Mouse (Mus musculus): ENCODE measurements around the gene Wdr93. TPM values are rescaled to one million over a fixed set of nuclear protein-coding genes. Genes with fewer than 3 reads are reported as not detected.

Gene Wdr93
- polyA plus RNA-seq, 1 experiment from 2014 or later: 0.17 TPM

DNA sequence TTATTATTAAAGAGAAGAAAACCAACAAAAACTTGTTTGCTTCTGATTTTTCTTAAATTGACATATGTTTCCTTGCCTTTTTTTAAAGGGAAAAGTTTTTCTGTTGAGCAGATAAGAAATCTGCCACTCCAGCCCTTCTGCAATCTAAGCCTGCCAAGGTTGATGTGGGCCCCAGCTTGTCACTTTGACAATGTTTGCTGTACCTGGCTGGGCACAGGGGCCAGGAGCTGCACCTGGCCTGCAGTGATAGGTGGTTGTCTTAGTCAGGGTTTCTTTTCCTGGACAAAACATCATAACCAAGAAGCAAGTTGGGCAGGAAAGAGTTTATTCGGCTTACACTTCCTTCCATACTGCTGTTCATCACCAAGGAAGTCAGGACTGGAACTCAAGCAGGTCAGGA, 70.4 kb downstream of the Wdr93 start:
- Histone ChIP-seq H3K9me3 (ENCODE audit: low read depth, low read length) (no peaks in the 10 kb centered on the region), H3K4me3 (ENCODE audit: low read depth, low read length) (no peak overlapping the region), H3K27ac (ENCODE audit: low read depth) (no peak overlapping the region)

DNA sequence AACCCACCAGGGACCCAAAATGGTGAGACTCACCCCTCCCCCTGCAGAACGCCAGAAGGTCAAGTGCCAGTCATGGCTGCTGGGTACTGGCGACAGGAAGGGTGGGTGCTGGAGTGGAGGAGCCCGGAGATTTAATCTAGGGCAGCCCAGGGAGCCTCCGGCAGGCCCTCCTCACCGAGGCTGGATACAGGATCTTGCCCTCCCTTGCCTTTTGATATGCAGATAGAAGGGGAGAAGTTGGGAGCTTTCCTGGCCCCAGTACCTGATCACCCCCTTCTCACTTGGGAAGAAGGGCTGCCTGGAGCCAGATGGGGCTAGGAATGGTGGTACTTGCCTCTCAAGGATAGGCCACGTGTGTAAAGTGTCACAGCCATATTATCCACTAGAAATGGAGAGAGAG, 75.4 kb downstream of the Wdr93 start:
- H3K27me3 ChIP-seq (ENCODE audit: insufficient read depth, low read length): no peaks in the 10 kb centered on the region
- H3K9ac ChIP-seq: no peak overlapping the region
- no peak overlapping the region for H3K27ac ChIP-seq (ENCODE audit: low read depth)
- no peaks in the 10 kb centered on the region for H3K4me1 ChIP-seq (ENCODE audit: insufficient read depth)
- no peak overlapping the region for H3K4me2 ChIP-seq
- H3K36me3 ChIP-seq (ENCODE audit: insufficient read depth): no peaks in the 10 kb centered on the region
- ATAC-seq (ENCODE audit: insufficient read depth) (no peak), DNase-seq (no peak)
- no peak overlapping the region for H3K4me3 ChIP-seq (ENCODE audit: low read depth, low read length)
- 3% methylated on average over 6 of the region's 6 CpGs for WGBS
- no peaks in the 10 kb centered on the region for H3K9me3 ChIP-seq (ENCODE audit: low read depth, low read length)
- no peak for TF ChIP-seq CTCF (IDR thresholded peaks at IDR 0.05; ENCODE audit: low read depth)

More for the DNA sequence above, 70.4 kb downstream of the Wdr93 start:
- no peak overlapping the region for H3K4me2 ChIP-seq
- 72% methylated on average over 1 of the region's 1 CpGs for WGBS
- peaks cover 26% of the 10 kb centered on the region for H3K27me3 ChIP-seq (ENCODE audit: insufficient read depth, low read length)
- H3K4me1 ChIP-seq (ENCODE audit: insufficient read depth): no peaks in the 10 kb centered on the region
- H3K9ac ChIP-seq: no peak overlapping the region
- no peak for ATAC-seq (ENCODE audit: insufficient read depth)
- no peak for DNase-seq
- no peak for TF ChIP-seq CTCF (IDR thresholded peaks at IDR 0.05; ENCODE audit: low read depth)
- H3K36me3 ChIP-seq (ENCODE audit: insufficient read depth): no peaks in the 10 kb centered on the region

DNA sequence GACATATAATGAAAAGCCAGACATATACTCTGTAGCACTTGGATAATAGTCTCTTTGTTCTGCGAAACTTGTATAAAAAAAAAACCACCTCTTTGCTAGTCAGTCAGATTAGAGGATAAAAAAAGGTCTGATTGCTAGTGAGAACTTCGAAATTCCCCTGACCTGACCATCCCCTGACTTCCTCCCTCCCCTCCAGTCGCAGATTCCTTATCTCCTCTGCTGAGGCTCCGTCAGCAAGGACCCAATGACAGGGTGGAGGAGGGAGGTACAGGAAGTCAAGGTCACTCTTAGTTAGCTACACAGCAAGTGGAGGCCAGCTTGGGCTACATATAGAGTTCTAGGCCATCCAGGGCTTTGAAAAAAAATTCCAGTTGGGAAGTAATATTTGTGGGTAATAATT, 76.6 kb downstream of the Wdr93 start:
- WGBS: 19% methylated on average over 4 of the region's 4 CpGs
- H3K36me3 ChIP-seq (ENCODE audit: insufficient read depth): no peaks in the 10 kb centered on the region
- H3K9me3 ChIP-seq (ENCODE audit: low read depth, low read length): no peaks in the 10 kb centered on the region
- no peaks in the 10 kb centered on the region for H3K27me3 ChIP-seq (ENCODE audit: insufficient read depth, low read length)
- H3K4me3 ChIP-seq (ENCODE audit: low read depth, low read length): no peak overlapping the region
- no peaks in the 10 kb centered on the region for H3K4me1 ChIP-seq (ENCODE audit: insufficient read depth)
- TF ChIP-seq CTCF (IDR thresholded peaks at IDR 0.05; ENCODE audit: low read depth): no peak
- H3K9ac ChIP-seq: no peak overlapping the region
- H3K27ac ChIP-seq (ENCODE audit: low read depth): no peak overlapping the region
- DNase-seq (no peak), ATAC-seq (ENCODE audit: insufficient read depth) (no peak)
- no peak overlapping the region for H3K4me2 ChIP-seq

DNA sequence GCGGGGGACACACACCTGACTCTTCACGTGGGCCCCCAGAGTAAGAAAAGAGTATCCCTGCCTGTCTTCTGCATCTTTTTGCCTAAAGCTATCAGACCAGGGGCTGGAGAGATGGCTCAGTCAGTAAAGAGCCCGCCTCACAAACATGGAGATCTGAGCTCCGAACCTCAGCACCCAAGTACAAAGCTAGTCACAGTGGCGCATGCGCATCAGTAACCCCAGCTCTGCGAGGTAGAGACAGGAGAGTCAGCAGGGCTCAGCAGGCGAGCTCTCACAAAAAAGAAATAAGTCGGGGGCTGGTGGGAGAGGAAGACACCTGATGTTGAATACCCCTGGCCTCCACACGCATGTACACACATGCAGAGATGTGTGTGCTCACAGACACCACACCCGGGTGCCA, 77.0 kb downstream of the Wdr93 start:
- Histone ChIP-seq H3K27me3 (ENCODE audit: insufficient read depth, low read length) (no peaks in the 10 kb centered on the region), H3K4me2 (no peak overlapping the region), H3K4me1 (ENCODE audit: insufficient read depth) (no peaks in the 10 kb centered on the region), H3K27ac (ENCODE audit: low read depth) (no peak overlapping the region), H3K36me3 (ENCODE audit: insufficient read depth) (no peaks in the 10 kb centered on the region), H3K4me3 (ENCODE audit: low read depth, low read length) (no peak overlapping the region), H3K9me3 (ENCODE audit: low read depth, low read length) (no peaks in the 10 kb centered on the region), H3K9ac (no peak overlapping the region)
- no peak for DNase-seq
- no peak for ATAC-seq (ENCODE audit: insufficient read depth)
- TF ChIP-seq CTCF (IDR thresholded peaks at IDR 0.05; ENCODE audit: low read depth): no peak
- WGBS: 46% methylated on average over 11 of the region's 11 CpGs

DNA sequence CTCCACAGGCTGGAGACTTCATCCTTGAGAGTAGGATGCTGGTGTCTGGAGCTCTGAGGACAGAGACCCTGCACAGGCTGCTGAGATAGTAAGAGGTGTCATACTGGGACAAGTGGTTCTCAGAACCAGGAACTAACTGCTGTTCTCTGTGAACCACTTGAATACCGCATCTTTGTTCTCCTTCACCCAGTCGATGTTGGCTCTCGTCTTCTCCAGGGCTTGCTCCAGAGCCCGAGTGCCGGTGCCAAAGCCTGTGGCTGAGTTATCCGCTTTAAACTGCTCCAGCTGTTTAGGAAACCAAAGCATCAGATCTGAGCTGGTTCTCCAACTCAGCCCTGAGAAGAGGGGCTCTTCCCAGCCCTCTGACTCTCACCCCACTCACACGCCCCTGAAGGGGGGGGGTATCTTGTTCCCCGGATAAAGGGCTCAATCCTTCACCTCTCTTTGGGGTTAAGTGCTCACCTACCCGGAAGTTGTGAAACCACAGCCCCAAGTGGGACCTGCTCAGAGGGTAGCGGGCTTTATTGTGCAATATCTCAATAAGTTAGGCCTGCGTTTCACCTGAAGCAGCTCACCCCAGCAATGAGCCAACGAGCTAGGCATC, 79.2 kb downstream of the Wdr93 start:
- no peak for TF ChIP-seq CTCF (IDR thresholded peaks at IDR 0.05; ENCODE audit: low read depth)
- Histone ChIP-seq H3K36me3 (ENCODE audit: insufficient read depth) (no peaks in the 10 kb centered on the region), H3K4me2 (no peak overlapping the region), H3K4me1 (ENCODE audit: insufficient read depth) (no peaks in the 10 kb centered on the region), H3K27me3 (ENCODE audit: insufficient read depth, low read length) (no peaks in the 10 kb centered on the region), H3K4me3 (ENCODE audit: low read depth, low read length) (no peak overlapping the region), H3K27ac (ENCODE audit: low read depth) (no peak overlapping the region), H3K9me3 (ENCODE audit: low read depth, low read length) (no peaks in the 10 kb centered on the region), H3K9ac (no peak overlapping the region)
- DNase-seq: no peak
- WGBS: 60% methylated on average over 12 of the region's 12 CpGs
- no peak for ATAC-seq (ENCODE audit: insufficient read depth)

DNA sequence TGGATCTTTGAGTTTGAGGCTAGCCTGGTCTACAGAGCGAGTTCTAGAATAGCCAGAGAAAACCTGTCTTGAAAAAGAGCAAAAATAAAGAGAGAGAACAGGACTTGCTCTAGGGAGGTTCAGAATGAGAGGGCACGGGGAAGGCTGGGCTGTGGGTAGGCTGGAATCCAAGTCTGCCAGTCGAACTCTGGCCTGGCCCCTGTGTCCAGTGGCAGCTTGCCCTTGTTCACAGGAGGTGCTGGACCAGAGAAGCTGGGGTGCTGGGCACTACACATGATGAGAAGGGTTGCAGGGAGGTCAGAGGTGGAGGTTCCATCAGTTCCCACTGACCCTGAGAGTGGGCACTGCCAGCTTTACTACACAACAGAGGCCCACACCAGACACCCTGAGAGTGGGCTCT, 85.4 kb downstream of the Wdr93 start:
- H3K9me3 ChIP-seq (ENCODE audit: low read depth, low read length): no peaks in the 10 kb centered on the region
- no peak overlapping the region for H3K27ac ChIP-seq (ENCODE audit: low read depth)
- H3K4me2 ChIP-seq: no peak overlapping the region
- no peaks in the 10 kb centered on the region for H3K36me3 ChIP-seq (ENCODE audit: insufficient read depth)
- ATAC-seq (ENCODE audit: insufficient read depth) (no peak), DNase-seq (no peak)
- no peak overlapping the region for H3K9ac ChIP-seq
- WGBS: 65% methylated on average over 3 of the region's 3 CpGs
- no peak for TF ChIP-seq CTCF (IDR thresholded peaks at IDR 0.05; ENCODE audit: low read depth)
- H3K4me1 ChIP-seq (ENCODE audit: insufficient read depth): no peaks in the 10 kb centered on the region
- H3K4me3 ChIP-seq (ENCODE audit: low read depth, low read length): no peak overlapping the region
- no peaks in the 10 kb centered on the region for H3K27me3 ChIP-seq (ENCODE audit: insufficient read depth, low read length)

DNA sequence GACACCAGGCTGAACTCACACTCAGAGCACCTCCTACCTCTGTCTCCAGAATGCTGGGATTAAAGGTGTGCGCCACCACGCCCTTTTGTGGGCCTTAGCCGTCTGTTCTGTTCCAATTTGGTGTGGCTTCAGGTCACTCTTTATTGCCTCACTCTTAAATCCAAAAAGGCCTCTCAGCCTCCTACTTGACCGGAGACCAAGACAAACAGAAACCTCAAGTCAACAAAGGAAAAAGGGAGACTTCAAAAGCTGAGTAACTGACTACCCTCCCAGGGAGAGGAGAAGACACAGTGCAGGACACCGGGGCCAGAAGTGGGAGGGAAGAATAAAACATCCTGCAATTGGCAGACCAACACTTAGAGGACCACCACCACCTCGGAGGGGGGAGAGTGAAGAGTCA, 88.2 kb downstream of the Wdr93 start:
- Histone ChIP-seq H3K27me3 (ENCODE audit: insufficient read depth, low read length) (no peaks in the 10 kb centered on the region), H3K36me3 (ENCODE audit: insufficient read depth) (no peaks in the 10 kb centered on the region), H3K4me2 (no peak overlapping the region), H3K4me1 (ENCODE audit: insufficient read depth) (no peaks in the 10 kb centered on the region), H3K4me3 (ENCODE audit: low read depth, low read length) (no peak overlapping the region), H3K9ac (no peak overlapping the region), H3K27ac (ENCODE audit: low read depth) (peak overlapping the region; percentile 27; the same call in 1 of the 2 replicates), H3K9me3 (ENCODE audit: low read depth, low read length) (no peaks in the 10 kb centered on the region)
- 56% methylated on average over 6 of the region's 6 CpGs for WGBS
- no peak for ATAC-seq (ENCODE audit: insufficient read depth)
- no peak for DNase-seq
- no peak for TF ChIP-seq CTCF (IDR thresholded peaks at IDR 0.05; ENCODE audit: low read depth)

DNA sequence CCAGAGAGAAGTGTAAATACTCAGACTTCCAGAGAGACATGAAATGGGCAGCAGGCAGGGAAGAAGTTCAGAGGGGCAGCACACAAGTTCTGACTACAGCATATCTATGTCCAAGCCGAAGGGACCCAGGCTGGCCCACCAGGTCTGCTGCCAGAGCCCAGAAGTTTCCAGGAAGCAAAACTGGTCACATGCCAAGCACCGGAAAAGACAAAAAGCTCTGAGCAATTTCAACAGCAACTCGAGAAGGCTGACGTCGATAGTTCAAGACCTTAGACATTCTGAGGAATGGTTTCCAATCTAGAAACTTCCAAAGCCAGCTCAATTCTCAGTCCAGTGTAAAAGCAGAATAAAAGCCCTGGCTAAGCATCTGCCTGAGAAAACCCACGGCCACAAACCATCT, 88.6 kb downstream of the Wdr93 start:
- no peaks in the 10 kb centered on the region for H3K4me1 ChIP-seq (ENCODE audit: insufficient read depth)
- 40% methylated on average over 6 of the region's 6 CpGs for WGBS
- H3K36me3 ChIP-seq (ENCODE audit: insufficient read depth): no peaks in the 10 kb centered on the region
- peak; percentile 60 for DNase-seq
- TF ChIP-seq CTCF (IDR thresholded peaks at IDR 0.05; ENCODE audit: low read depth): no peak
- peak overlapping the region; percentile 27; the same call in 1 of the 2 replicates for H3K27ac ChIP-seq (ENCODE audit: low read depth)
- no peaks in the 10 kb centered on the region for H3K9me3 ChIP-seq (ENCODE audit: low read depth, low read length)
- ATAC-seq (ENCODE audit: insufficient read depth): no peak
- H3K27me3 ChIP-seq (ENCODE audit: insufficient read depth, low read length): no peaks in the 10 kb centered on the region
- H3K4me3 ChIP-seq (ENCODE audit: low read depth, low read length): no peak overlapping the region
- no peak overlapping the region for H3K4me2 ChIP-seq
- H3K9ac ChIP-seq: no peak overlapping the region

Measured in lung, embryonic 14.5 days (tissue).